Mouse (Mus musculus): ENCODE measurements at regions not wholly inside any gene's neighbourhood (a gene's known extent, or its start where the extent isn't known, plus 50 kb on each side); places are given as distances from the start of the nearest gene placed in this dataset.

DNA sequence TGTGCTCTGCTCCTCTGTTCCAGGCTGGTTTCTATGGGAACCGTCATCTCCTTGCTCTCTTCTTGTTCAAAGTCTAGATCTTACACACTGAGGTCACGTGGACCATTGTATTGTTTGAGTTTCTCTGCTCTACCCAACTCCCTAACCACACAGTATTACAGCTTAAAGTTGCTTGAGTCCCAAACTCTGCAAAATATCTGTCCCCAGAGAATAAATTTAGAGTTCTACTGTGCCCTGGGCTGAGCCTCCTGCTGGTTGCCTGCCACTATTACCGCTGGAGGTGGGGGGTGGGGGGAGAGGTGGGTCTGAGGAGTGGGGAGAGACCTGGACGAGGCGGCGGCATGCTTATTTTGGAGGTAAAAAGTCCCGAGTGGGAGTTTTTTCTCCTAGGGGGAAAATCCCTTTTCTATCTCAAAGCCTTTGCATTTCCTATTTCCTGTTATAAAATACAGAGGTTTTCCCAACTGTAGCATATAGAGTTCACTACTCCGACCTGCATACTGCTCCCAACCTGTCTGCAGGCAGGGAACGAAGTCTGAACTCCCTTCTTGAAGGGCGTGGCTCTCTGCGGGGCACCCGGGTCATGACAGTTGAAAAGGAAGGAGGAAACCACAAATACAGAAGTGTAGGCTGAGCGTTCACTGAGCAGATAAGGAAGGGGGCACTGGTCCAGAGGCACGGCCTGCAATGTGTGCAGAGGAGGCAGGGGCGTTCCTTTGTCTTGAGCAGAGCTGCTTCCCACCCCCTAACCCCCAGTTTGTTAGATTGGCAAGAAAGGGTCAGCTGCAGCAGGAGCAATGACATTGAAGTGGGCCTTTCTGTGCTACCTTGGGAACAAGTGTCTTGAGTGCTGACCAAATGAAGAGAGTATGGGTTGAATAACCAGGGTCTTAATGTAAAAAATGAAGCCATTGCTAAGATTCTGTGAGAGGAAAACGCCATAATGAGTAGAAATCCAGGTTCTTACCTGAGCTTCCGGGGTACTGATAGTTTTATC, 188.7 kb downstream of the Akap7 start:
- no peak overlapping the region for H3K27ac ChIP-seq
- ATAC-seq (ENCODE audit: low FRiP score): no peak
- H3K4me3 ChIP-seq (replicated peaks): no peak overlapping the region
- no peaks in the 10 kb centered on the region for H3K27me3 ChIP-seq
- H3K9me3 ChIP-seq: no peaks in the 10 kb centered on the region
- H3K9ac ChIP-seq: no peak overlapping the region
- no peak overlapping the region for H3K4me2 ChIP-seq
- 46% methylated on average over 17 of the region's 17 CpGs for WGBS
- H3K4me1 ChIP-seq: peaks cover 4% of the 10 kb centered on the region; the same call in 1 of the 2 replicates
- H3K36me3 ChIP-seq (replicated peaks): no peaks in the 10 kb centered on the region

DNA sequence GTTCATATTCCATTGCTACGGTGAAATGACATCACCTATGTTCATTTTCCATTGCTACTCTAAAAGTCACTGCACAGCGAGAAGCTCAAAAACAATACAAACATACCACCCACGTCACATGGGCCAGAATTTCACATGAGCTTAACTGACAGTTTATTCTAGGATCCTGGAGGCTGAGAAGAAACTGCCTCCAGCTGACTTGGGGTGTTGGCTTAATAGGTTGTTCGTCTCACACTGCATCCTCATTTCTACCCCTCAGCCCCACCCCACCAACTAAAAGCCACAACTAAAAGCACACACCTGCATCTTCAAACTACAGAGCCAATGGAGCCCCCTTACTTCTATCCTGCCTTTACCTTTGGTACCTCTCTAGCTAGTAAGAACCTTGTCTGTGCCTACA, 187.0 kb upstream of the Arg1 start:
- Histone ChIP-seq H3K36me3 (replicated peaks) (no peaks in the 10 kb centered on the region), H3K9ac (no peak overlapping the region), H3K4me3 (replicated peaks) (no peak overlapping the region), H3K4me1 (peaks cover 16% of the 10 kb centered on the region), H3K4me2 (no peak overlapping the region), H3K9me3 (no peaks in the 10 kb centered on the region), H3K27ac (no peak overlapping the region), H3K27me3 (0 out of 2 replicates have a peak, but pooled peaks cover 4% of the 10 kb centered on the region)
- ATAC-seq (ENCODE audit: low FRiP score): no peak
- 93% methylated on average over 4 of the region's 4 CpGs for WGBS

DNA sequence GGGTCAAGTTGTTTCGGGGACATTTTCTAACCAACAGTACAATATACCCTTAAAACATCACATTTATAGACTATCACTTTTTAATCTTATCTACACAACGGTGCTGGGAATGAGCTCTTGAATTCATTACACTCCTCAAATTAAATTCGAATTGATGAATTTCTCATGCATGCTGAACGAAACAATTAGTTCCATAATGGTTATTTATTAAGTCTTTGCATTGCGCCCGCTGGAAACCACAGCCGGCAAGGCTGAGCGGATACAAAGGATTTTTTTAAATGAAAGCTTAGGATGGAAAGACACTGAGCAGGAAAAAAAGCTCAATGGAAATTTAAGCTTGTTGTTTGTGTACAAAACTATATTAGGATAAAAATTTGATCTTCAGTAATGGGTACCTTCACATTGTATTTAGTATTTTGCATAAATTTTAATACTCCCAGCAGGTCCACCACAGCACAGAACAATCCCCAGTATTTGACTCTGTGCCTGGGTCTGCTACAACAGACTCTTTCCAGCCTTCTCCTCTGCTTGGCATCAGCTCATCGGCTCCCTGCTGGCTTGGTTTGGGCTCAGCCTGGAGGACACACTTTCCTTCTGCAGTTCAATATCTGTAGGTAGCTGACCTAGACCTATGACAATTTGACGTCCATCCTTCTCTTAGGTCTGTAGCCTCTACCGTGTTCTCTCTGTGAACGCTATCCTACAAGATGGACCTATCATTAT, 185.3 kb upstream of the Arg1 start:
- ATAC-seq (ENCODE audit: low FRiP score): peak; percentile 43; the same call in 1 of the 2 replicates
- Histone ChIP-seq H3K27me3 (0 out of 2 replicates have a peak, but pooled peaks cover 4% of the 10 kb centered on the region), H3K36me3 (replicated peaks) (no peaks in the 10 kb centered on the region), H3K27ac (peak overlapping the region; percentile 43; the same call in 1 of the 2 replicates), H3K4me1 (peaks cover 12% of the 10 kb centered on the region), H3K9me3 (no peaks in the 10 kb centered on the region), H3K9ac (no peak overlapping the region), H3K4me2 (no peak overlapping the region), H3K4me3 (replicated peaks) (no peak overlapping the region)
- 36% methylated on average over 12 of the region's 12 CpGs for WGBS

DNA sequence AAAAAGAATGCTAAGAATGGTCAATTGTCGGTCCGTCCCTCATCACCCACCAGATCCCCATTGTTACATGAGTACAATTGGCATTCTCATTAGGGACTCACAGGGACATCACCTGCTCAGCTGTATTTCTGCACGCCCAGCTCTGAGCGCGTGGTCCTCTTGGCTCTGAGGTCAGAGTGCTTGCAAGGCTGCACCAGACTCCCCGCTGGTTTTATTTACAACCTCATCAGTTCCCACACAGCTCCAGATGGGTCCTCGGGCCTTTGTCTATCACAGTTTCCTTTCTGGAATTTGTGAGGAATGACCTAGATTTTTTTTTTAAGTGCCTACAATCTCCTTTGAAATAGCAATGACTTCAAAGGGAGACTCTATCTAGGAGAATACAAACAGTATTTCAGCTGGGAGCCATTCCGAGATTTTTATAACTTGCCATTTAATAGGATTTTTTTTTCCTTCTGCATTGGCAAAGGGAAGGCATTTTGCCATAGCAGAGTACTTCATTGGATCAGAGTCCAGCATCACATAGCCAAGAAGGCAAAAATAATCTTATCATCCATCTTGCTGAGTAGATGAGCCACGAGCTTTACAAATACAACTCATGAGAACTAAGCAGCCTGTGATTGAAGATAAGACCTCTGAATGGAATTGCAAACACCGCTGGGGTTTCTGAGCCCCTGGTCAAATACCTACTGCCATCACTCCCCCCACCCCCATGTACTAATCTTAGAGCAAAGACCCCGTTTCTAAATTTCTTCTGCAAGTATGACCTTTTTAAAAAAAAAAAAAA, 184.5 kb upstream of the Arg1 start:
- Histone ChIP-seq H3K4me3 (replicated peaks) (no peak overlapping the region), H3K9me3 (no peaks in the 10 kb centered on the region), H3K9ac (no peak overlapping the region), H3K4me2 (no peak overlapping the region), H3K27me3 (0 out of 2 replicates have a peak, but pooled peaks cover 4% of the 10 kb centered on the region), H3K36me3 (replicated peaks) (no peaks in the 10 kb centered on the region), H3K4me1 (peaks cover 12% of the 10 kb centered on the region), H3K27ac (peak overlapping the region; percentile 42; the same call in 1 of the 2 replicates)
- WGBS: 4% methylated on average over 11 of the region's 11 CpGs
- peak; percentile 85 for ATAC-seq (ENCODE audit: low FRiP score)

DNA sequence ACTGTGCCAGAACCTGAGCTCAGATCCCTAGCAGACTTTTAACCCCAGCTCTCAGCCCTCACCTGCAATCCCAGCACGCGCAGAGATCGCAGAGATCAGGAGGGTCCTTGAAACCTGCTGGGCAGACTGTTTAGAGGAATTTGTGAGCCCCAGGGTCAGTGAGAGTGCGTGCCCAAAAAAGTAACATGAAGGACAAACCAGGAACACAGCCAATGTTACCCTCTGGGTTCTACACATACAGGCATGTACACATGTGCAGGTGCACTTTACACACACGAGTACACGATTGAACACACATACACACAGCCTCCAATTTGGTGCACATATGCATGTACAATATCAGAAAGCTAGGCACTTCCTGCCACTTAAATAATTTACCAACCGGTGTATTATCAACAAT, 183.9 kb upstream of the Arg1 start:
- 40% methylated on average over 7 of the region's 7 CpGs for WGBS
- Histone ChIP-seq H3K9ac (no peak overlapping the region), H3K4me3 (replicated peaks) (no peak overlapping the region), H3K27ac (no peak overlapping the region), H3K4me1 (peaks cover 12% of the 10 kb centered on the region), H3K4me2 (no peak overlapping the region), H3K27me3 (0 out of 2 replicates have a peak, but pooled peaks cover 4% of the 10 kb centered on the region), H3K9me3 (no peaks in the 10 kb centered on the region), H3K36me3 (replicated peaks) (no peaks in the 10 kb centered on the region)
- no peak for ATAC-seq (ENCODE audit: low FRiP score)

DNA sequence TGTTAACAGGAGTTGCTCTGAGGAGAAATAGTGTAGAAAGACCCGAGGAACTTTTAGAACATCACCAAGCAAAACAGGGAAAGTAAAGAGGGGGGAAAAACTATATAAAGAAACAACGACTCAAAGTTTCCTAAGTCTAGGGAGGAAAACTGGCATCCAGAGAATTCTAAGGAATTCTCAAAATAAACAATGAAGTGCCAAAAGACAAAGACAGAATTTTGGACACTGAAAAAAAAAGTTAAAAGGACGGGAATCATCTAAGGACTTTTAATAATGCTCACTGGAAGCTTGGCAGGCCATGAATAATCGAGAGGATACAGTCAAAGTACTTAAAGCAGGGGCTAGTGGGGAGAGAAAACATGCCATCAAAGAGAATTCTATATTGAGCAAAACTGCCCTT, 170.8 kb upstream of the Arg1 start:
- no peaks in the 10 kb centered on the region for H3K27me3 ChIP-seq
- H3K9me3 ChIP-seq: no peaks in the 10 kb centered on the region
- H3K27ac ChIP-seq: no peak overlapping the region
- no peak for ATAC-seq (ENCODE audit: low FRiP score)
- H3K36me3 ChIP-seq (replicated peaks): no peaks in the 10 kb centered on the region
- no peak overlapping the region for H3K4me2 ChIP-seq
- H3K9ac ChIP-seq: no peak overlapping the region
- WGBS: 65% methylated on average over 4 of the region's 4 CpGs
- H3K4me1 ChIP-seq: no peaks in the 10 kb centered on the region
- no peak overlapping the region for H3K4me3 ChIP-seq (replicated peaks)

DNA sequence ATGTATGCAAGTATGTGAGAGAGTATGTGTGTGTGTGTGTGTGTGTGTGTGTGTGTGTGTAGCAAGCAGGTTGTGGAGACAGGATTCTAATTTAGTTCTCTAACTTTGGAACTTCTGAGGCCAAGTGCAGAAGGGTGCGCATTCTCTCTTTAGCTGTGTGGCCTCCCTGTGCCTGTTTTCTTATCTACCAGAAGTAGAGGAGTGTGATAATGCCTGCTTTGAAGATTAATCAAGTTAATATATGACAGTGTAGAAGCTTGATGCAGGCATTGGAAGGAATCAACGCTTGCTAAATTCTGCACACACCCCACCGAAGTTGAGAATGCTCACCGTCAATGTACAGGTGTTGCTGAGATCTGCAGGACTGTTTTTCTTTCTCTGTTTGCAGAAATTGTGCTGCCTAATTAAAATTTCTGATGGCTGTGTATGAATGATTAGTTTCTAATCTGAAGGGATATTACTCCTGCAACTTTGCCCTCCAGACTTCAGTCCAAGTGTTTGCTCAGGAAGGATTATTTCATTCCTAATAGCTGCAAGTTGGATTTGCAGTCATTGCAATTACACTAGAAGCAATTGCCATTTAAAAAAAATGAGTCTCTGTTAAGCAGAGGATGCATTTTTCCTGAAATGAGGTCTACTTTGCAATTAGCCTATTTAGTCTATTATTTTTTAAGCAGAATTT, 162.6 kb upstream of the Arg1 start:
- Histone ChIP-seq H3K9ac (no peak overlapping the region), H3K4me3 (replicated peaks) (no peak overlapping the region), H3K27ac (no peak overlapping the region), H3K4me1 (no peaks in the 10 kb centered on the region), H3K36me3 (replicated peaks) (no peaks in the 10 kb centered on the region), H3K27me3 (no peaks in the 10 kb centered on the region), H3K9me3 (no peaks in the 10 kb centered on the region), H3K4me2 (no peak overlapping the region)
- WGBS: 90% methylated on average over 4 of the region's 4 CpGs
- ATAC-seq (ENCODE audit: low FRiP score): no peak

DNA sequence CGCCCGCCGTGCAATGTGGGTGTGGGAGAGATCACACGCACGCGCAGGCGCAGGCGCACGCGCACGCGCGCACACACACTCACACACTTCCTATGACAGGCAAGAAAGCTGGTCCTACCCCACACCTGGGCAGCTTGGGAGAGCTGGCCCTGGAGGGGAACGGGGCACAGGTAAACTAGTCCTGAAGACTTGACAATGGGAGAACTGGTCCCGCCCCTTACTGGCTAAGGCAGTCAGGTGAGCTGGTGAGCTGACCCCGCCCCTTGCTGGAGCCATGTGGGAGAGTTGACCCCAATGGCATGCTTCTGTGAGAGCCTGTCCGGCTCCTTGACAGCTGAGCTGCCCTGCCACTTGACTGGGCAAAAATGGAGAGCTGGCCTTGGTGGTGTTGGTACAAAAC, 159.5 kb upstream of the Arg1 start:
- Histone ChIP-seq H3K9ac (no peak overlapping the region), H3K4me3 (replicated peaks) (no peak overlapping the region), H3K36me3 (replicated peaks) (no peaks in the 10 kb centered on the region), H3K4me1 (no peaks in the 10 kb centered on the region), H3K9me3 (no peaks in the 10 kb centered on the region), H3K4me2 (no peak overlapping the region), H3K27ac (no peak overlapping the region), H3K27me3 (no peaks in the 10 kb centered on the region)
- 95% methylated on average over 17 of the region's 17 CpGs for WGBS
- ATAC-seq (ENCODE audit: low FRiP score): no peak

DNA sequence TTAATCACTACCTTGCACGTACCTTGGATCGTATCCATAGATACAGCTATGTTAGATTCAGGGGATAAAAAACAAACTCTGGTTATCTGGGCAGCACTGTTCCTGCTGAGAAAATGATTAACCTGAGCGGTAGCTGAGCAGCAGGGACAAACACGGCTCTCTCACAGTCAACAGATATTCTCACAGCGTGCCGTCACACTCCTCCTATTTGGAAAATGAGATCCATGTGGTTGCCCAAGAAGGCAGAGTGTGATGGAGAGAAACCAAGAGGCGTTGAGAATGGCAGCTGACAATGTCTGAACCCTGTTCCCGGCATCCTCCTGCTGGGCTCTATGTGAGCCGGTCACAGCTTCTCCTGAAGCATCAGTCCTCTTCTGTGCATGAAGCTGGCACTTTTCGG, 155.6 kb upstream of the Arg1 start:
- H3K9ac ChIP-seq: no peak overlapping the region
- ATAC-seq (ENCODE audit: low FRiP score): no peak
- 76% methylated on average over 10 of the region's 10 CpGs for WGBS
- no peaks in the 10 kb centered on the region for H3K4me1 ChIP-seq
- H3K4me2 ChIP-seq: no peak overlapping the region
- H3K27me3 ChIP-seq: no peaks in the 10 kb centered on the region
- no peak overlapping the region for H3K27ac ChIP-seq
- no peak overlapping the region for H3K4me3 ChIP-seq (replicated peaks)
- H3K36me3 ChIP-seq (replicated peaks): no peaks in the 10 kb centered on the region
- no peaks in the 10 kb centered on the region for H3K9me3 ChIP-seq

DNA sequence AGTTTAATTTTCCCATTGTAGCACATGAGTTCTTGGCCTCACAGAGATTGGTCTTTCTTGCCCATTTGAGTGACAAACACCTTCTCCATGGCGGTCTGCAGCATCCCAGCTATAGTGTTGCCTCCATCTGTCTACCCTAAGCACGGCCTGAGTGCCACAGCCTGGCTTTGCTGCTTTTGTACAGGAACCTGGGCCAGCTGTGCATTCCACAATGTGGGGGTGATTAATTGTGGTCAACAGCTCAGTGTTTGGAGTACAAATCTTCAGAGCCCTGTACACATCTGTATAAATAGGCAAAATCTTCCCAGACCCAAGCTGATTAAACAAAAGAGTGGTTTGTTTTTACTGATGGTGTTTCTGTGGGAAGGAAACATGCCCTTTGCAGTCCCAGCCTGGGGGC, 145.3 kb upstream of the Arg1 start:
- ATAC-seq (ENCODE audit: low FRiP score): no peak
- H3K27me3 ChIP-seq: no peaks in the 10 kb centered on the region
- no peak overlapping the region for H3K9ac ChIP-seq
- no peak overlapping the region for H3K27ac ChIP-seq
- no peaks in the 10 kb centered on the region for H3K9me3 ChIP-seq
- H3K4me3 ChIP-seq (replicated peaks): no peak overlapping the region
- WGBS: 84% methylated on average over 2 of the region's 2 CpGs
- no peaks in the 10 kb centered on the region for H3K4me1 ChIP-seq
- H3K36me3 ChIP-seq (replicated peaks): no peaks in the 10 kb centered on the region
- H3K4me2 ChIP-seq: no peak overlapping the region

DNA sequence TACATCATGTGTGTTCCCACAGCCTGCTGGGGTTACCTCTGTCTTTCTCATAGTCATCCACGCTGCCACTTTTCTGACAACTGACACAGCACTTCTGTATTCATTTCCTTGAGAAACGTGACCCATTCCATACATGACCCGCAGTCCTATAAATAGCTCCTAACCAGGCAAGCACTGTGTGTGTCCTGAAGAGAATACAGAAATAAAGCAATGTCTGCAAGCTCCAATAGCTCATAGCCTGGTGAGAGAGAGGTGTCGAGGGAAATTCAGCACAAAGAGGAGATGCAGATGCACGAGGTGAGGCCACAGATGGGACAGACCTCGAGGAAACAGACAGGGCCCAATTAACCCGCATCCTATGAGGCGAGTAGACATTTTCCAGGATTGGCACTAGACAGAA, 141.0 kb upstream of the Arg1 start:
- H3K27ac ChIP-seq: peak overlapping the region; percentile 11; the same call in 1 of the 2 replicates
- H3K4me3 ChIP-seq (replicated peaks): no peak overlapping the region
- no peak overlapping the region for H3K4me2 ChIP-seq
- ATAC-seq (ENCODE audit: low FRiP score): peak; percentile 57; the same call in 1 of the 2 replicates
- 75% methylated on average over 8 of the region's 8 CpGs for WGBS
- no peaks in the 10 kb centered on the region for H3K27me3 ChIP-seq
- H3K9me3 ChIP-seq: no peaks in the 10 kb centered on the region
- H3K4me1 ChIP-seq: no peaks in the 10 kb centered on the region
- H3K36me3 ChIP-seq (replicated peaks): no peaks in the 10 kb centered on the region
- H3K9ac ChIP-seq: no peak overlapping the region
